Mouse (Mus musculus): ENCODE measurements around the gene Ccdc114. TPM values are rescaled to one million over a fixed set of nuclear protein-coding genes. Genes with fewer than 3 reads are reported as not detected.
"Not testable (repeated sequence)": the region's sequence is repeated elsewhere in the genome, so short reads cannot be mapped to it uniquely, and the experiment has no call there.

Ccdc114 gene
- total RNA-seq, 2 experiments from 2014 or later: 31.8 to 38.9 TPM

DNA sequence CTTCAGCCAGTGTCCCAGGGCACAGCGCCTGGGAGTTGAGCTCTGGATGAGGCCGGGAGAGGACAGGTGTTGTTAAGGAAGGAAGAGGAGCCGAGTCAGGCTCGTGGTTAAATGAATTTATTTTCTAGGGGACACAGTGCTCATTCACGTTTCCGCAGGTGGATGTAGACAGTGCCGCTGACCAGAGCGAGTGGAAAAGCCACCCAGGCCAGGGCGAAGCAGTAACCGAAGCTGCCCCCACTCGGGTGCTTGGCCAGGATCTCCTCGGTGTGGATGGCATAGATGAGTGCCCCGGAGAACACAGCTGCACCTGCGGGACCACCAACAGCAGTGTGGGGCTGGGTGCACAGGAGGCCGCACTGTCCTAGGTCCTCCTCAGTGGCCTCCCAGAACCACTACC, 5.9 kb upstream of the Ccdc114 start:
- no peak for DNase-seq

DNA sequence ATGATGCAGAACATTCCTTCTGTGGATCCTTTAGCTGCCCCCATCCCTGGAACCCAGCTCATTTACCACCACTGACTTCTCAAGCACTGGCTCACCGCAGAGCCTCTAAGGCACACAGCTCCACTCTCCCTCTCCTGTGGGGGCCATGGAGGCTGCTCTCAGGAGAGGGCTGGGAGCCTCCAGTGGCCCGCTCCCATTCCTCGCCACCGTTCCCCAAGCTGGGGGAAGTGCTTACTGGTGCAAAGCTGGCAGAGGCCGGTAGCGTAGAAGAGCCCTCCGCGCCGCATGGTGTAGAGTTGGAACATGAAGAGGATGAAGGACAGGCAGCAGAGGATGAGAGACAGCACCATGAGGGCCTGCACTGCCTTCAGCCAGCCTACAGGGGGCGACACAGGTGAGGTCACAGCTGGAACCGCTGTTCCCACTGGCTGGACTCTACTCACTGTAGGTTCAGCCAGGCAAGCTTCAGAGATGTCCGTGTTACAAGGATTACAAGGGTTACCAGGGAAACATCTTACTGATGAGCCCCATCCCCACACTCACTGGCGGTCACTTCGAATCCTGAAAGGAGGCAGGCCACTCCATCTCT, 4.7 kb upstream of the Ccdc114 start:
- peak in 1 of 2 experiments; percentile 42 for DNase-seq

DNA sequence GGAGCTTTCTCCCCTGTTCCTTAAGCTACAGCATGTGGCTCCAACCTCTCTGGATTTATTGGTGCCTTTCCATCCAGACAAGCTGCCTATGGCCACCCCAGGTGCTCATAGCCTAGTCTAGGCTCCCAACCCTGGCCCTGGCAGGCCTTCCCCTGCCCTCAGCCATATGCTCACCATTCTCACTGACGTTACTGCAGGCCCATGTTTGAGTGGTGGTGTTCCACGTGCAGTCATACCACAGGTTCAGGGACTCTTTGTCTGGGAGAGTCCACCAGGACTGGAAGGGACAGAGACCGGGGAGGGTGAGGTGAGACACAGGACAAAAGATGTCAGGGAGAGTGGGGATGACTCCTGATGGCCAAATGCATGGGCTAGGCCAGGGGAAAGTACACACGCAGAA, 4.1 kb upstream of the Ccdc114 start:
- DNase-seq: no peak

DNA sequence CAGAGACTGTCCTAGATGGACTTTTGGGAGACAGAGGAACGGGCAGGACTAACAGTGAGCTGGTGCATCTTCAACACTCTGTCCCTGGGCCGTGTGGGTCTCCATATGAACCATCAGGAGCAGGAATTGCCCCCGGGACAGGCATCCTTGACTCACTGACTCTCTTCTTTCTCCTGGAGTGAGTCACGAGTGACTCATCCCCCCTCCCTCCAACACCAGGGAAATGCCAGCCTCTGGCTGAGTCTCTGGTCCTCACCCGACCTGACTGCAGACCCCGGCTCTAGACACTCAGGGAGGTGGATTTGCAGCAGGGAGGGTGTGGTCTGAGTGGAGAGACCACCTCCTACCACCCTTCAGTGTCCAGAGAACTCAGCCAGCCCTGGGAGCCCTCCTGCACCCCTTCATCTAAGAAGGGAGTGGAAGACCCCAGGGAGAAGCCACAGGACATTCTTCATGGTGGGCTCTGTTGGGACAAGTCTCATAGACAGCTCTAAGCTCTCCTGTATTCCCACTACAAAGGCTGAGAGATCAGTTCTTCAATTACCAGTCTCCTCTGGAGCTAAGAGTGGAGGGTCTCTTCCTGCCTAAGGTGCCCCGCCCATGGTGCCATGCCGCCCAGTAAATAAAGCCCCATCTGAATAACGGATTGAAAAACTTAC, 3.2 kb upstream of the Ccdc114 start:
- peak; percentile 87 to 90 for DNase-seq

DNA sequence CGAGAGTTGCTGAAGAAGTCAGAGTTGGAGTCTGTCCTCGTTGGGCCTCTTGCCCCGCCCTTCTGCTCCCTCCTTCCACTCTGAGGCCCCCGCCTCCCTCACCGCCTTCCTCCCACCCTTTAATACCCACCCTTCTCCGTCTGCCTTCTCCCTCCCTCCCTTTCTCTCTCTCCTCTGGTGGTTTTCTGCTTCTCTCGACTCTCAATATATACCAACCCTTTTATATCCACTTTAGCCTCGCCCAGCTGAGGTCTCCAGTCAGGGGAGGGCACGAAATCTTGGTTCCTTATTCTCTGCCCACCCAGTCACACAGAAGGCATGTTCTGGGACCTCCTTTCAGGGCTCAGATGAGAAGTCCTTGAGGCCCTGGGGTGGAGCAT, 2.6 kb upstream of the Ccdc114 start, which contains the start of gene Emp3:
Gene Emp3, minus strand, starts transcription at position 163 of the 380 bp plus-strand sequence.
- peak; percentile 68 to 83 for DNase-seq

DNA sequence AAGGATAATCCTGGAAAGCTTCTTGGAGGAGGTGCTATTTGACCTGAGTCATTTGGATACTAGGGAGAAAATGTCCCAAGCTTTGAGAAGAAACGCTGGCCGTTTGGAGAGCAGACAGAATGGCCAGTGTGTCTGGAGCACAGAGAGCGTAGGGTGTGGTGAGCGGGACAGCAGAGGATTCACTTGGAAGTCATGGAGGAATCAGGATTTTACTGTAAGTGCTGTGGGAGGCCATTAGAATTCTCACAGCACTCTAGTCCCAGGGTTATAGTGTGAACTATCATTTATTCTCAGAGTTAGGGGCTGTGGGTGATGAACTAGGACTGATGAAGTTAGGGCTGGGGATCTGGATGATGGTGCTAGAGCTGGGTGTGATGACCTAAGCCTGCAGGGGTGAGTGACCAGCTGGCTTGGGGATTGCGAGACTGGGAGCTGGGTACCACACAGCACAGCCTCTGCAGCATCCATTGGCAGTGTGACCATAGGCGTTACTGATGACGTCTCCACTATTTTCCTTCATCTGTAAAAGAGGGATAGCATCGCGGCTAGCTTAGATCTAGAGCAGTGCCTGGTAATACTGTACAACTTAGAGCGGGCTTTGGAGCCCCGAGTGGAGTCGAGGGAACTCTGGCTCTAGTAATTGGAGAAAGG, 1.8 kb upstream of the Ccdc114 start:
- DNase-seq: no peak

DNA sequence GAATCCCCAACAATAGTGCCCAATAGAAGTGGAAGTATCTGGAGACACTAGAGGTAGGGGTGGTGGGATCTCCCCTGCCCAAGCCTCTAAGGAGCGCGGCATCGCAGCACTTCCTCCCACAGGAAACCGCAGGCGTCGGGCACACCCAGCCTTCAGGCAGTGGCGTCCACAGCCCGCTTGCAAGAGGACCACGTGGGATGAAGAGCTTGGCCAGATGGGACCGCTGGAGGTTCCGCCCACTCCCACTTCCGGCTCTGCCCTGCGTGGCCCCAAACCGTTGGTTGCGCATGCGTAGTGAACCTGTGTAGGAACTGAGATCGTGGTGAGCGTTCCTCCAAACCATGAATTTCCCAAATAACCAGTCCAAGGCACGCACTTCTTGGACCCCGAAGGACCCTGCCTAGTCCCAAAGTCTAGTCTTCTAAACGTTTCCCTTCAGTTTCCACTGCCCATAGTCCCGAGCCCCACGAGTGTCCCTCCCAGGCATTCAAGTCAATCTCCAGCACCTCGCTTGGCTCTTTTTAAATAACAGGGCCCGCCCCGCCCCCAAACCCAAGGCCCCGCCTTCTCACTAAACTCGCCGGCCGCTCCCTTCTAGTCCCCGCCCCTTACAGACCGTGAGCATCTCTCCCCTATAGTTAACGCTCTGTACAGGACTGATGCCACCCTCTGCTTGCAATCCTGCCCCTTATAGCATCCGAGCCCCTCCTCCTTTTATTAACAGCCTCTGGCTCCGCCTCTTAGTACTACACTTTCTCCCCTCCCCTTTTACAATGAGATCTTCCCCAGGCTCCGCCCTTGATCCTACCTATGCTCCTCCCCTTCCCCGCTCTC, 727 bp upstream of the Ccdc114 start:
- DNase-seq: peak; percentile 95 to 96

DNA sequence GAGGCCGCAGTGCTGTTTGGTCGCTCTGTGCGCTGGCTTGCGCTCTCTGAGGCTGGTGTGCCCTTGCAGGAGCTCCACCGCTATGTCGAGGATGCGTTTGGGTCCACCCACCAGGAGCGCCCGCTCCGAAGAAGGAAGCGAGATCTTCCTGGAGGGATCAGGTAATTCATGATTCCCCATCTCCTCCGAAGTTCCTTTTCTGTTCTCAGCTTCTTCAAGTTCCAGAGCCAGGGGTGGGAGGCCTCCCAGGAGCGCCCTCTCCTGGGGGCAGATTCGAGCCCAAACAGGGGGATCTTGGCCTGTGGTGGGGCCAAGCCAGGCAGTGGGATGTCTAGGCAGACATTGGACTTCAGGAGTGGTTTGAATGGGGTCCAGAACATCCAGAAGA, 551 bp downstream of the Ccdc114 start:
- peak; percentile 45 to 62 for DNase-seq

DNA sequence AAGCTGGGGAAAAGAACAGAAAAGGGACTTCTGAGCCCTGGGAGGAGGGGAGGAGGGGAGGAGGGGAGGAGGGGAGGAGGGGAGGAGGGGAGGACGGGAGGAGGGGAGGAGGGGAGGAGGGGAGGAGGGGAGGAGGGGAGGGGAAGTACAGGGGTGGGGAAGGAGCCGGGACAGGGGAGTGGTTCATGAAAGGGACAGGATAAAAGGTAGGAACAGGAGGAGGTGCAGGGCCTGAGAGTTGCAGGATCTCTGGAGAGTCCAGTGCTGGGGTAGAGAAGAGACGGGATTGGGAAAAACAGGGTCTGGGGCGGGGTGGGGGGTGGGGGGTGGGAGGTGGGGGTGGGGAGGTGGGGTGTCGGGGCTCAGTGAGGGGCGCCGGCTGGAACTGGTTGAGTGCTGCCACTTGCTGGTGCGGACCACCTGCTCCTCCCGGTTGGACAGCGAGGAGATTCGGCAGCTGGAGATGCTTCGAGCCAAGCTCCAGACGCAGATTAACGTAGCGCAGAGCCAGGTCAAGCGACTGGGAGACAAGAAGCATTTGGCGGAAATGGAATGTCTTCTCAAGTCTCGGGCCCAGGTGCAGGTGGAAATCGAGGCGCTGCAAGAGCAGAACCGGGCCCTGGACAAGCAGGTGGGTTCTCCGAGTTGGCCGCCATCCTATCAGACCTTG, 4.9 kb downstream of the Ccdc114 start:
- DNase-seq: no peak

DNA sequence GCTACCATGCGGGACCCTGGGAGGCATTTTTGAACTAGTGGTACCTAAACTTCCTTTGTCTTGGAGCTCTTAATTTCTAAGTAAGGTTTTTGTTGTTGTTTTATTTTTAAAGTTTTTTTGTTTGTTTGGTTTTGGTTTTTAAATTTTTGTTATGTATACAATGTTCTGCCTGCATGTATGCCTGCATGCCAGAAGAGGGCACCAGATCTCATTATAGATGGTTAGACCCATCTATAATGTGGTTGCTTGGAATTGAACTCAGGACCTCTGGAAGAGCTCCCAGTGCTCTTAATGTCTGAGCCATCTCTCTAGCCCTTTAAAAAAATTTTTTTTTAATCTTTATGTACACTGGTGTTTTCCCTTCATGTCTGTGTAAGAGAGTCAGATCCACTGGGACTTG, 5.8 kb downstream of the Ccdc114 start:
- DNase-seq: no peak

DNA sequence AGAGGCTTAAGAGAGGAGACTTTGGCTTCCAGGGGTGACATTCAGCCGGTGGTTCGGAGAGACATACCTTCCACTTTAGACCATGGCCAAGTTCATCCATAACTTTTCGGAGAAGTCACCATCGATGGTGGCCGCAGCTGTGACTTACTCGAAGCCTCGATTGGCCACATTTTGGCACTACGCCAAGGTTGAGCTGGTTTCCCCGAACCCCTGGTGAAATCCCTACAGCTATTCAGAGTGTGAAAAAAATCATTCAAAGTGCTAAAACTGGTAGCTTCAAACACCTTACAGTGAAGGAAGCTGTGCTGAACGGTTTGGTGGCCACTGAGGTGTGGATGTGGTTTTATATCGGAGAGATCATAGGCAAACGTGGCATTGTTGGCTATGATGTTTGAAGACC, 9.9 kb downstream of the Ccdc114 start:
- DNase-seq: not testable (repeated sequence)

DNA sequence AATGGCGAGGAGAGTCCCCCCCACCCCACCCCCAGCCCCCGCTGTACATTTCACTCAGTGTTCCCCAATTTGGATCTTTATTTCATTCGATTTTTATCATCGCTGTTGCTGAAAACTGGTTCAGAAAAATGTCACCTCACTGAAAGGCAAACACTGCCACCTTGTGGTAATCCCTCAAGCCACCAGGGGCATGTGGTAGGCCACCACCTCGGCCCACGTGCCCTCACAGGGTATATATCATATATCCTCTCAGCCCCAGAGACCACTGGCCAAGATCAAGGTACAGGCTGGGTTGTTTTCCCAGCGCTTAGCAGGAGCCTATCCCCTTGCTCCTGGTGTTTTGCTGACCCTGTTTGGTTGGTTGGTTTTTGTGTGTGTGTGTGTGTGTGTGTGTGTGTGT, 11.2 kb downstream of the Ccdc114 start:
- DNase-seq: peak; percentile 66 to 80

DNA sequence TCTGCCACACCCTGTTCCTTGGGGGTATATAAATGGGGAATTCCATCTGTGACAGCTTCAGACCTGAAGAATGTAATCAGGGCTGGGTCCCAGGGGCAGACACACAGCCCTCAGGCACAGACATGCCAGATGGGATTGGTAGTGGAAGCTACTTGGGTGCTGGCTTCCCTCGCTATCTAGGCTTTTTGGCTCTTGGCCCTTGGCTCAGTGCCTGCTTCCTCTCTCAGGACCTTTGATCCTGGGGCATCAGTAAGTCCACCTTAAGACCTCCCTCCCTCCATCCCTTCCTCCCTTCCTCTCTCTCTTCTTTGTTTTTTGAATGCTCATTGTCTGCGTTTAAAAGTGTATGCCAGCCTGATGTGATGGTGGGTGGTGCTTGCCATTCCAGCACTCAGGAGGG, 16.0 kb downstream of the Ccdc114 start:
- no peak for DNase-seq

DNA sequence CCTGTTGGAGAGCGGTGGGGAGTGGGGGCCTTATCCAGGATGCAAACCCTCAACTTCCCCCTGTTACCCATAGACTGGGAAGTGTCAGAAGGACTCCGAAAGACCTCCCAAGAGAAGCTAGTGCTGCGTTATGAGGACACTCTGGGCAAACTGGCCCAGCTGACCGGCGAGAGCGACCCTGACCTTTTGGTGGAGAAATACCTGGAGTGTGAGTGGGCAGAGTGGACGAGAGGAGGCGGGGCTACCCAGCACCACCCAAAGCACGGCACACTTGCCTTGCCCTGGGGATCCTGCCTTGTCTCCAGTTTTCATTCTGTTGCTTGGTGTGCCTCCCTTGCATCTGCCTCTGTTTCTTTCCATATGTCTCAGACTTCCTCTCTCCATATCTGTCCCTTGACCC, 18.1 kb downstream of the Ccdc114 start:
- DNase-seq: peak; percentile 87 to 89

DNA sequence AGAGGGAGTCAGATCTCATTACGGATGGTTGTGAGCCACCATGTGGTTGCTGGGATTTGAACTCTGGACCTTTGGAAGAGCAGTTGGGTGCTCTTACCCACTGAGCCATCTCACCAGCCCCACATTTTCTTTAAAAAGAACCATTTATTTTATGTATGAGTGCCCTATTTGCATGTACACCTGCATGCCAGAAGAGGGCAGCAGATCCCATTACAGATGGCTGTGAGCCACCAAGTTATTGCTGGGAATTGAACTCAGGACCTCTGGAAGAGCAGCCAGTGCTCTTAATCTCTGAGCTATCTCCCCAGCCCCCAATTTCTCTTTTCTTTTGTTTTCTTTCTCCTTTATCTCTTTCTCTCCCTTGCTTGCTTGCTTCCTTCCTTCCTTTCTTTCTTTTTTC, 19.4 kb downstream of the Ccdc114 start:
- DNase-seq: not testable (repeated sequence)

DNA sequence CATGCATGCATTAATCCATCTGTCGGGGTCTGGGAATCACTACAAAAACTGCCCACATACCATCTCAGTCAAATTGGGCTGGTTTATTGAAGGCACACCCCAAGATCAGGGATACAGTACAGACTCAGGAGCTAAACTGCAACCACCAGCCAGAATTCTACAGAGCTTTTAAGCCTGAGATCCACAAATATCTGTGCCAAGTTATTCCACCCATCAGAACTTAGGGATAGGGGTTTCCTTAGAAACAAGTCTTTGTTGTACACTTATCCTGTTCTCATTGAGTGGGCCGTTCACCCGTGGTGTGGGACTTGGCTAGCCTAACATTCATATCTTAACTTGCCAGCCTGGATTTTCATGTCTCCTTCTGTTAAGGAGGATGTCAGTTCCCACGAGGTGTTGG, 25.2 kb downstream of the Ccdc114 start:
- no peak for DNase-seq

DNA sequence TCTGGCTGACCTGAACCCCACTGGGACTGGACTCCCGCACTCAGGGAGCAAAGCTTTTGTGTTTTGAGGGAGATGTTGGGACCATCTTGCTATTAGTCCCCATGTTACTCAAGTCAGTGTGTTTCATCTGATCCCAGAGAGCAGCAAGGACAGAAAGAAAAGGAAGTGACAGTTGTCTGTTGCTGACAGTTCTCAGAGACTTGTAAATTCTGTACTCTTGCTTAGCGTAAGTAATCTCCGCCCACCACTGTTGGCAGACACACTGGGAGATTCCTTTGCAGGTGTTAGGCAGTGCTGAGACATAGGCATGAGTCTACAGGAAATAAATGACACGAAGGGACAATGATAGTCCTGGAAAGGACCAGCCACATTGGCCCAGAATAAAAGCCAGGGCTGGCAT, 32.7 kb downstream of the Ccdc114 start:
- no peak for DNase-seq

DNA sequence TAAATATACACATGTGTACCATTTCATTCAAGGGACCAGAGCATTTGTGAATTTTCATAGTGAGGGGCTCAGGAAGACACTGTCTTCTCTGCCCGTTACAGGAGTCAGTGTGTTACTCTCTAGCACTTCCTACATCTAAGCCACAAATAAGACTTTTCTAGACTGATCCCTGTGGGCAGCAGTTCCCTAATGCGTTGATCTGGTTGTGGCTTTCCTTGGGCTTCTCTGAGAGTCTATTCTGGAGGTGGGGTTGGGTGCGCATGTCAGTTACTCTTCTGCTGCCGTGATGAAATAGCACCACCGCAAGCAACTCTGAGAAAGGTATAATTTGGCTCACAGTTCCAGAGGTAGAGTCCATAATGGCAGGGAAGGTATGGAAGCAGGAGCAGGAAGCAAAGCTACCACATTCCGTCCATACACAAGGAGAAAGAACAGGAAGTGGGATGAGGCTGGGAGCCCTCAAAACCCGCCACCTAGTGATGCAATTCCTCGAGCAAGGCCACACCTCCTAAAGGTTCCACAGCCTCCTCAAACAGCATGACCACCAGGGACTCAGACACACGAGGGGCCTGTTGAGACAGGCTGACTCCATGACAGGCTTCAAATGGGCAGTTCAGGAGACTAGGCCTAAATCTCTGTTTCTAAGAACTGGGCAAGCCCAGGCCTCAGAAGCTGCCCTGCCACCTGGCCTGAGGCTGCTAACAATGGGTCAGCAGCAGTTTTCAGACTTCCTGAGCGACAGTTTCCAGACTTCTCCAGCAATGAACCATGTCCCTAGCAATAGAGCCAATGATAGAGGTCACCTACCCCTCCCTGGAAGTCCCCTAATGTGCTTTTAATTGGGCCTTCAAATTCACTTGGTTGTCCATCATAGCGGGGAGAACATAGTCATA, 48.2 kb downstream of the Ccdc114 start:
- DNase-seq: no peak

DNA sequence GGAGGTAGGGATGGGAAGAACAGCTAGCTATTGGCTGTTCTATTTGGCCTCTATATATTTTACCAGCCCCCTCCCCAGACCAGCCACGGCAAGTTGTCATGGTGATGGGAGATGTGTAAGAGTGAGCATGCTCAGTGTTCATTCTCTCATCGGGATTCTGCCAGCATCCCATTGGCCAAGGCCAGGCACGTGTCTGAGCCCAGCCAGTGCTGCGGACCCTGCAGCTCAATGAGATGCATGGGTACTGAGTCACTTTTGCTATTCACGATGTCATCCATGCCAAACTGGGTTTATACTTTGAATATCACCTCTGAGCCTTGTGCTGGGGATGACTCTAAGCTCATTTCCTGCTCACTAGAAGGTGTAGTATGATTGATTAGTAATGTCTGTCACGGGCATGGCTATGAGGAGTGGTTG, 49.4 kb downstream of the Ccdc114 start:
- DNase-seq: no peak

DNA sequence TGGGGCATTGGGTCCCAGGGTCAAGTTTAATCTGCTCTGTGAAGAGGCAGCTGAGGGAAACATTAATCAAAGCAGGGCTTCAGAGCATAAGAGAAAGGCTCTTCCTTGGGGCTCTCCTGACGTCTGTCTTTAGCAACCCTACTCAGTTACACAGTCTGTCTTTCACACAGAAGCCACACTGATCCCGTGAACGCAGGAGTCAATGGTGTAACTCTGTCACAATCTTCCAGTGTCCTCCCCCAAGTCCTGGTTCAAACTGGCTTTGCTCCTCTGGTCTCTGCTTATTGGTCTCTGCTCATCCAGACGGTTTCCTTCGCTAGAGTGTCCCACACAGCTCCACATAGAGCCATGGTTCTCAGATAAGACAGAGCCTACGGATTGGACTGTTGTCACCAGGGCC, 50.2 kb downstream of the Ccdc114 start:
- DNase-seq: no peak

DNA sequence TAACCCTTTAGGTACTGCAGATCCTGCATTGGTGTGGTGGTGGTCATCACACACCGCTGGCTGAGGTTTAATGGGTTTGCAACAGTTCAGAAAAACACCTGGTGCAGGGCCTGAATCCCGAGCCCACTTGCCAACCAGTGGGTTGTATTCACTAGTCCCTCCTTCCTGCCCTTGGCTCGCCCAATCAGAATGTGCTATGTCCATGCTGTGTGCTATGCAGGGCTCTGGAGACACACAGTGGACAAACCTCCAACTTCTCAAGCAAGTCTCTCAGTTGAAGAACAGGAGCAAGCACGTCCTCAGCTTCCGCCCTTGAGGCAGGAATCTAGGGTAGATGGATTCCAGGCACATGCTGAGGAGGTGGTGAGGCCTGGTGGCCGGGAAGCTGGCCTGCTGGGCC, 50.6 kb downstream of the Ccdc114 start:
- no peak for DNase-seq
